Mouse (Mus musculus): ENCODE measurements at regions not wholly inside any gene's neighbourhood (a gene's known extent, or its start where the extent isn't known, plus 50 kb on each side); places are given as distances from the start of the nearest gene placed in this dataset.

DNA sequence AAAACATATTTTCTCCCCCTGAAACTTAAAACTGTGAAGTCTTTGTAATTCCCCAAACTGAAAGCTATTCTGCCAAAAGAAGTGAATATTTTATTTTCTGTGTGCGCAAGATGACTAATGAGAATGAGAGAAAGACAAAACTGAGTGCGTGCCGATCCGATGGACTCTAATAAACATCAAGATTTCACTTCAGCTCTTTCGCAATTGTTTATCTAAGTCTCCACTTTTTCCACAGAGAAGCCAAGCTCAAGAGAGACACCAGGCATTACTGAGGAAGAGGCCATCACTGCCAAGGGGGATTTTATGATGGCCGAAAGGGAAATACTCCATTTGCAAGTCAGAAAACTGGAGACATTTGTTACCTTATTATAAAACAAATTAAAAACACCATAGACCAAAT lies 55.0 kb upstream of the Uqcrfs1 start:
- DNase-seq (ENCODE audit: low spot score in 2 of 2): no peak

DNA sequence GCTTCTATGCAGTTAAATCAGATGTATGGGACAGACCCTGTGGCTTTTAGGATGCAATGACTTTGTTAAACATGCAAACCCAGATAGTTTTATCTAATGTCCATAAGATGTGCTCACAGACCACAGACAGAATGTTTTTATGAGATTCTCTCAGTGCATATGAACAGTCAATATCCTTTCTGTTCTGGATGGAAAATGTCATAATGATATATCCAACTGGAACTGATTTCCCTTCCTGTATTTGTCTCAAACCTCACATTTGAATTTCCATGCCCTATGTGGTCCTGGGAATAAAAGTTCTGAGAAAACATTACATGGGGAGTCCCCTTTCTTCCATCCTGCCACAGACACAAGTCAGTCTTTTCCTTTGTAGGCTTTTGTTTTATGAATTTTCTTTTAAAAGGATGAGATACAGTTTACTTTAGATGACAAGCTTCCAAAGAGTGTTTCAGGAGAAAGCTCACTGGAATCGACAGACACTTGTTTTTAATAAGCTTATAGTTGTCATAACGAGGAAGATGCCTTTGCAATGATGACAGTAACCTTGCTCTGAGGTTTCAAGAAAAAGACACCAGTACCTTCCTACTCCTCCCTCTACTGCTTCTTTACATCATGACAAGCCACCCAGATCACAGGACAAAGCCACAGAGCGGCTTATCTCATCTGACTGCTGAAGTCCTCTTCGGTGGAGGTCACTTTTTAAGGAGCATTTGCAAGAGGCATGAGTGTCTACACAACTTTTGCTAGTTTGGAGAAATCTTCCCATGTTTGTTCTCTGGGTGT lies 55.7 kb upstream of the Uqcrfs1 start:
- DNase-seq (ENCODE audit: low spot score in 2 of 2): no peak

- peak; percentile 20 to 39 for DNase-seq (ENCODE audit: low spot score in 2 of 2)
Observed at GRCm38 (mm10) chr13:30603936-30604335, 55.9 kb upstream of the Dusp22 start.

DNA sequence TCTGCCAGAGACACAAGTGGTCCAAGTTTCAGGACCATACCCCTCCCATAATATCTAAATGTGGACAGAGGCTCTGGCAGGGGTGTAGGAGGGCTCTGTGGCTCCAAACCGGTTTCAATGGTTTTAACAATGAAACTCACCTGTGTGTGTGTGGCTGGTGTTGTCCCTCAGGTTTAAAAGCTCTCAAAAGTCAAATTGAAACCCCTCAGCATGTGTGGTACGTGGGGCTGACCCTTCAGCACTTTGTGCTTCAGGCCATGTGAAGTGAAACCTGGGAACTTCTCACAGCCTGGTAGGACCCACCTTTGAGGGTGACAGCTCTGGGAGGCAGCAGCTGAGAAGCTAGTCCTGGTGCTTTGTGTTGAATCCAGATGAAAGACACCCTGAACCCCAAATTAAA lies 52.5 kb upstream of the Dusp22 start:
- DNase-seq (ENCODE audit: low spot score in 2 of 2): no peak

DNA sequence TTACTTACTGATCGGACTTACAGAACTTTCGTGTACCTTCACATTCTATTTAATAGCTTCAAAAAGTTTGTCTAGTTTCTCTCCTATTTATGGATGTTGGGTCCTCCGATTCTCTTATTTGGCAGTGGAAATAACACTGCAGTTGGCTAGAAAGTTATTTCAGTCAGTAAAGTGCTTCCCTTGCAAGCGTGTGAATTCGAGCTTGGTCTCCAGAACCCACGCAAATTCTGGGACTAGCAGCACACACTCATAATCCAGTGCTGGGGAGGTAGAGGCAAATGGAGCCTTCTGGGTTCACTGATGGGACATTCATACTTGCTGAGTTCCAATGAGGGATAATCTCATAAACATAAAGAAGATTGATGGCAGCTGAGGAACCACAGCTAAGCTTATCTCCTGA lies 51.9 kb upstream of the Dusp22 start:
- DNase-seq (ENCODE audit: low spot score in 2 of 2): peak; percentile 30 to 46

GRCm38 (mm10) chr13:30609784-30610183 lies 50.0 kb upstream of the Dusp22 start:
- DNase-seq (ENCODE audit: low spot score in 2 of 2): no peak

Measured in left cerebral cortex, adult 18-20 months (tissue).